Mouse (Mus musculus): ENCODE data around the gene Tshz3. TPM values are rescaled to one million over a fixed set of nuclear protein-coding genes. Genes with fewer than 3 reads are reported as not detected.
A peak's percentile ranks its signal among the peaks of the same experiment; 100 is the strongest.

Tshz3 gene
- polyA plus RNA-seq (2015; fragmentation: Nextera tagmentation; extraction: Ambion mirVana), result 11.5 and 12.1 TPM in 2 replicates

DNA sequence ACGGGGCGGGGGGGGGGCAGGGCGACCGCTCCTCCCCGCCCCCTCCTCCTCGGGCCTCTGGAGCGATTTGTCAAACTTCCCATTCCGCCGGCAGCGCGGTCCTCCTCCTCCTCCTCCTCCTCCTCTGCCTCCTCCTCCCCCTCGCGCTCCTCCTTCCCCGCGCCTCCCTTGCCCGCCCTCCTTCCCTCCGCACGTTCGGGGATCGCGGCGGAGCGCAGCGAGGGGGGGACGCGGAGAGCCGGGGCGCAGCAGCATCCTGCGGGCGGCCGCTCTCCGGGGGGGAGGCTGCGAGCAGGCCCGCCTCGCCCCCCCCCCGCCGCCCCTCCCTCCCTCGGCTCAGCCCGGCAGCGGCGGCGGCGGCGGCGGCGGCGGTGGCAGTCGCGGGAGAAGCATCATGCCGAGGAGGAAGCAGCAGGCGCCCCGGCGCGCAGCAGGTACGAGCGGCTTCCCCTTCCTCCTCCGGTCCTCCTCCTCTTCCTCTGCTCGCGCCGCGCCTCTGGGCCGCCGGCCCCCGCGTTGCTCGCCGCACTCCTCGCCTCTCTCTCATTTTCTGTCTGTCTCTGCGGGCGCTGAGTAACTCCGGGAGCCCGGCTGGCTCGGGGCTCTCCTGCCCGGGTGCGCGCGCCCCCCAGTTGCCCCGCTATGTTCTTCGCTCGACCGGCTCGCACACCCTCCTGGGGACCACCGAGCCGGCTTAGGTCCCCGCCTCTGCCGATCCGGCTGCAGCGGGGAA, at the start of gene Tshz3:
Gene Tshz3, plus strand, starts transcription at position 263 of the 733 bp plus-strand sequence.
- H3K4me1 ChIP-seq (replicated peaks; ENCODE audit: control insufficient read depth, insufficient read depth, low read length), result peaks cover 17% of the 10 kb centered on the region
- H3K9me3 ChIP-seq (ENCODE audit: control insufficient read depth, low read length), result no peaks in the 10 kb centered on the region
- H3K4me3 ChIP-seq (ENCODE audit: low read length), result peak within 1 kb of the TSS; percentile 83
- H3K27me3 ChIP-seq (ENCODE audit: control insufficient read depth, insufficient read depth, low read depth, low read length), result peaks cover 21% of the 10 kb centered on the region
- peak within 1 kb of the TSS; percentile 88 for H3K9ac ChIP-seq (ENCODE audit: low read length)
- ATAC-seq (ENCODE audit: low read depth), result peak; percentile 69
- peak within 1 kb of the TSS; percentile 80 for H3K4me2 ChIP-seq (ENCODE audit: low read depth, low read length)
- WGBS, result 1% methylated on average over 28 of the region's 88 CpGs
- peak within 1 kb of the TSS; percentile 92 for H3K27ac ChIP-seq (ENCODE audit: low read length)
- H3K36me3 ChIP-seq (ENCODE audit: control insufficient read depth, insufficient read depth, low read length), result no peaks in the 10 kb centered on the region

DNA sequence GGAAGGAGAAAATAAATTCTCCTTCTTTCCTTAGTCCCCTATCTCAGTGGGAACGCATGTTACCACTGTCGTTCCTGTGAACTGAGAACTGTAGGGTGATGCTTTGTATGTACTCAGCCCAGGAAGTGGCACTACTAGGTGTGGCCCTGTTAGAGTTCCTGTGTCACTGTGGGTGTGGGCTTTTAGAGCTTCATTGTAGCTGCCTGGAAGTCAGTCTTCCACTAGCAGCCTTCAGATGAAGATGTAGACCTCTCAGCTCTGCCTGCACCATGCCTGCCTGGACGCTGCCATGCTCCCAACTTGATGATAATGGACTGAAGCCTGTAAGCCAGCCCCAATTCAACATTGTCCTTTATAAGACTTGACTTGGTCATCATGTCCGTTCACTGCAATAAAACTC, 42.0 kb upstream of the Tshz3 start:
- Histone ChIP-seq H3K9me3 (ENCODE audit: control insufficient read depth, low read length) (no peaks in the 10 kb centered on the region), H3K9ac (ENCODE audit: low read length) (no peak overlapping the region), H3K27ac (ENCODE audit: low read length) (no peak overlapping the region), H3K36me3 (ENCODE audit: control insufficient read depth, insufficient read depth, low read length) (no peaks in the 10 kb centered on the region), H3K4me1 (replicated peaks; ENCODE audit: control insufficient read depth, insufficient read depth, low read length) (no peaks in the 10 kb centered on the region), H3K4me2 (ENCODE audit: low read depth, low read length) (no peak overlapping the region), H3K4me3 (ENCODE audit: low read length) (no peak overlapping the region), H3K27me3 (ENCODE audit: control insufficient read depth, insufficient read depth, low read depth, low read length) (no peaks in the 10 kb centered on the region)
- 85% methylated on average over 4 of the region's 4 CpGs for WGBS
- no peak for ATAC-seq (ENCODE audit: low read depth)

DNA sequence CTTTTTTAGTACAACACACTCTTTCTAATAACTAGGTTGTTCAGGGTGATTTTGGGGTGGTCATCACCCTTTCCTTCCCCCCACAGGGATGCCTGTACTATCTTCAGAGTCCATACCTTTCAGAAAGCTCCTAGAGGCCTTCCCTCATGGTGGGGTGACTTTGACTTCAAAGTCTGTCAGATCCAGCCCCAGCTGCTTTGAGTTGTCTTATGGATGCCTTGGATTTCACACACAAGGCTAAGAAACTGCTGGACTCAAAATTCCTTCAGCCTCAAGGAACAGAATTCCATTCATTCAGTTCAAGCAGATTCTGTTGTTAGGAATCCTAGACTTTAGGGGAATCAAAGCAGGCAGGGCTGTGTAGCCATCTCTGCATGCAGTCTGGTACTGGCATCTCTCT, 41.5 kb upstream of the Tshz3 start:
- no peaks in the 10 kb centered on the region for H3K36me3 ChIP-seq (ENCODE audit: control insufficient read depth, insufficient read depth, low read length)
- no peaks in the 10 kb centered on the region for H3K4me1 ChIP-seq (replicated peaks; ENCODE audit: control insufficient read depth, insufficient read depth, low read length)
- no peak overlapping the region for H3K4me2 ChIP-seq (ENCODE audit: low read depth, low read length)
- H3K27me3 ChIP-seq (ENCODE audit: control insufficient read depth, insufficient read depth, low read depth, low read length), result no peaks in the 10 kb centered on the region
- ATAC-seq (ENCODE audit: low read depth), result no peak
- no peak overlapping the region for H3K27ac ChIP-seq (ENCODE audit: low read length)
- no peak overlapping the region for H3K9ac ChIP-seq (ENCODE audit: low read length)
- H3K9me3 ChIP-seq (ENCODE audit: control insufficient read depth, low read length), result no peaks in the 10 kb centered on the region
- no peak overlapping the region for H3K4me3 ChIP-seq (ENCODE audit: low read length)

DNA sequence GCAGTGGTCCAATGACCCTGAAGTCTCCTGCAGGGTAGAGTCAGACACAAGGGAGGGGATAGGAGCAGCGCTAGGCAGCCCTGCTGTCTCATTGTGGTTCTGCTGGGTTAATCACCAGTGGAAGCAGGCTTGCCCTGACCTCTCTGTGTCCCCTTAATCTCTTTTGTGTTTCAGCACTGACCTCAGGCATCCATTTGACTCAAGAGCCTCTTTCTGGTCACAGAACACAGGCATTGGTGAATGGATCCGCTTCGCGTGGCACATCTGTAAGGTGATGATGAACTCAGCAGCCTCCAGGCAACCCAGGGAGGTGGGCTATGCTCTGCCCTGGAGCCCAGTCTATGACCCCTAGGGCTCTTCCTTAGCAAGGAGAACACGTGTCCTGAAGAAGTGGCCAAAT, 39.6 kb upstream of the Tshz3 start:
- WGBS, result 77% methylated on average over 5 of the region's 5 CpGs

DNA sequence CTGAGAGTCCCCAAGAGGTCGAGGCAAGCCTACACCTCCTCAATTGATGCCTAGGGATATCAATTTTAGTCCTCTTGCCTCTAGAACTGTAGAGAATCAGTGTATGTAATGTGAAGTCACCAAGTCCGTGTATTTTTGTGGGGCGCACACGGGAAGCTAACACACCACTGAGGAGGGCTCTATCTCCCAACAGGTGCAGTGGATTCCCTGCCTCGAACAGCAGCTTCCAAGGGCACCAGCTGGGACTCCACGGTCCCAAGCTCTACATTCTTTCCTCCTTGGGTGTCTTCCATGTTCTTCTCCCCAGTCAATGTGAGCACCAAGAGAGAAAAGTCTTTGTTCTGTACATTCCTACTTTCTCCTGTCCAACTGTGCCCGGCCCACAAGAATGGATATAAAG, 38.7 kb upstream of the Tshz3 start:
- H3K4me3 ChIP-seq (ENCODE audit: low read length), result no peak overlapping the region
- H3K9ac ChIP-seq (ENCODE audit: low read length), result no peak overlapping the region
- no peaks in the 10 kb centered on the region for H3K4me1 ChIP-seq (replicated peaks; ENCODE audit: control insufficient read depth, insufficient read depth, low read length)
- no peaks in the 10 kb centered on the region for H3K36me3 ChIP-seq (ENCODE audit: control insufficient read depth, insufficient read depth, low read length)
- 81% methylated on average over 7 of the region's 7 CpGs for WGBS
- no peak overlapping the region for H3K4me2 ChIP-seq (ENCODE audit: low read depth, low read length)
- no peak overlapping the region for H3K27ac ChIP-seq (ENCODE audit: low read length)
- no peaks in the 10 kb centered on the region for H3K9me3 ChIP-seq (ENCODE audit: control insufficient read depth, low read length)
- no peaks in the 10 kb centered on the region for H3K27me3 ChIP-seq (ENCODE audit: control insufficient read depth, insufficient read depth, low read depth, low read length)
- ATAC-seq (ENCODE audit: low read depth), result no peak

More for the DNA sequence above, 39.6 kb upstream of the Tshz3 start:
- Histone ChIP-seq H3K27me3 (ENCODE audit: control insufficient read depth, insufficient read depth, low read depth, low read length) (no peaks in the 10 kb centered on the region), H3K36me3 (ENCODE audit: control insufficient read depth, insufficient read depth, low read length) (no peaks in the 10 kb centered on the region), H3K9ac (ENCODE audit: low read length) (no peak overlapping the region), H3K4me3 (ENCODE audit: low read length) (no peak overlapping the region), H3K27ac (ENCODE audit: low read length) (no peak overlapping the region), H3K9me3 (ENCODE audit: control insufficient read depth, low read length) (no peaks in the 10 kb centered on the region), H3K4me1 (replicated peaks; ENCODE audit: control insufficient read depth, insufficient read depth, low read length) (no peaks in the 10 kb centered on the region), H3K4me2 (ENCODE audit: low read depth, low read length) (no peak overlapping the region)
- no peak for ATAC-seq (ENCODE audit: low read depth)

DNA sequence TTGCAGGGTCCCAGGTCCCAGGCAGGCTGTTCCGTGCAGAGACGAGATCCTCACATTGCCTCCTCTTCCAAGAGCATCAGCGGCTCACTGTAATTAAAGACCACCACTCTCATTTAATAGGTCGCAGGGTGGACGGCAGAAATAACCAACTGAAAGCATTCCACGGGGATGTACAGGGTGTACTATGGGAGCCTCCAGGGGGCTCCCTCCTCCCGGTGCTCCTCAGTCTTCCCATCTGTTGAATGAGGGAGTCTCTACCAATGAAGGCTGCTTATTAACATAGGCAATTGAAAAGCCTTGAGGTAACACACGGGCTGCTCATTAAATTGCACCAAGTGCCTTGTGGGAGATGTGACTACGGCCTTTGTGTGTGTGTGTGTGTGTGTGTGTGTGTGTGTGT, 37.3 kb upstream of the Tshz3 start:
- 67% methylated on average over 9 of the region's 9 CpGs for WGBS
- Histone ChIP-seq H3K4me1 (replicated peaks; ENCODE audit: control insufficient read depth, insufficient read depth, low read length) (no peaks in the 10 kb centered on the region), H3K27ac (ENCODE audit: low read length) (no peak overlapping the region), H3K9ac (ENCODE audit: low read length) (no peak overlapping the region), H3K4me2 (ENCODE audit: low read depth, low read length) (no peak overlapping the region), H3K27me3 (ENCODE audit: control insufficient read depth, insufficient read depth, low read depth, low read length) (no peaks in the 10 kb centered on the region), H3K4me3 (ENCODE audit: low read length) (no peak overlapping the region), H3K9me3 (ENCODE audit: control insufficient read depth, low read length) (no peaks in the 10 kb centered on the region), H3K36me3 (ENCODE audit: control insufficient read depth, insufficient read depth, low read length) (no peaks in the 10 kb centered on the region)
- ATAC-seq (ENCODE audit: low read depth), result no peak

DNA sequence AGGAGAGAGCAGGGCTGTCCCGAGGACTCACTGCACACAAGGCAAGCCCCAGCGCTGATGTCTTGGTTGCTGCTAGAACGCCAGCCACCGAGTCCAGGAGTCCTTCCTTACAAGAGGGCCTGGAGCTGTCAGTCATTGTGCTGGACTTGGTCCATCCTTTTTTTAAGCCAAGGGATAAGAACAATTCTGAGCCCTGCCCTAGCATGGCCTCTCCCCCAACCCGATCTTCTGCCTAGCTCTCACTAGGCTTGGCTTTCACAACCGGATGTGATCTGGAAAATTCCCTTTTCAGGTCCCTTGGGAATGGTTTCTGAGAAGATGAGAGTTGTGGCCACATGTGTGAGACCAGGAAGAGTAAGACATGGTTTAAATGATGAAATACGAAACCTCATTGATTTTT, 34.5 kb upstream of the Tshz3 start:
- no peak overlapping the region for H3K9ac ChIP-seq (ENCODE audit: low read length)
- no peak overlapping the region for H3K4me2 ChIP-seq (ENCODE audit: low read depth, low read length)
- no peak for ATAC-seq (ENCODE audit: low read depth)
- 78% methylated on average over 7 of the region's 7 CpGs for WGBS
- no peak overlapping the region for H3K27ac ChIP-seq (ENCODE audit: low read length)
- no peaks in the 10 kb centered on the region; the same call in 1 of the 2 replicates for H3K4me1 ChIP-seq (replicated peaks; ENCODE audit: control insufficient read depth, insufficient read depth, low read length)
- H3K27me3 ChIP-seq (ENCODE audit: control insufficient read depth, insufficient read depth, low read depth, low read length), result no peaks in the 10 kb centered on the region
- no peaks in the 10 kb centered on the region for H3K9me3 ChIP-seq (ENCODE audit: control insufficient read depth, low read length)
- no peak overlapping the region for H3K4me3 ChIP-seq (ENCODE audit: low read length)
- no peaks in the 10 kb centered on the region for H3K36me3 ChIP-seq (ENCODE audit: control insufficient read depth, insufficient read depth, low read length)

DNA sequence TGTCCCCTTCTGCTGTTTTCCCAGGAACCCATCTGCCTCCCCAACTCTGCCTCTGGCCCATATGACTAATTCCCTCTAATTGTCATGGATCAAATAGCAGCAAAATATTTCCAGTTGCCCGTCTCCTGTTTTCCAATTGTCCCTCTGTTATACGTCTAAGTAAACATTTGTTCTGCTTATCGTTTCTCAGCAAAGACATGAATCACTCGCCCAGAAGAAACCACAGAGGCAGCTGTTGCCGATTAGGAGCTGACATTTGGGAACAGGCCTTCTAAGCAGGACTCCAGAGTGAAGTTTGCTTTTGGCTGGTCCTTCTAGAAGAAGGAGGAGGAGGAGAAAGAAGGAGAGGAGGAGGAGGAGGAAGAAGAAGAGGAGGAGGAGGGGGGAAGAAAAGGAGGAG, 30.2 kb upstream of the Tshz3 start:
- Histone ChIP-seq H3K4me1 (replicated peaks; ENCODE audit: control insufficient read depth, insufficient read depth, low read length) (no peaks in the 10 kb centered on the region; the same call in 1 of the 2 replicates), H3K27me3 (ENCODE audit: control insufficient read depth, insufficient read depth, low read depth, low read length) (no peaks in the 10 kb centered on the region), H3K4me3 (ENCODE audit: low read length) (no peak overlapping the region), H3K9ac (ENCODE audit: low read length) (no peak overlapping the region), H3K27ac (ENCODE audit: low read length) (no peak overlapping the region), H3K36me3 (ENCODE audit: control insufficient read depth, insufficient read depth, low read length) (no peaks in the 10 kb centered on the region), H3K9me3 (ENCODE audit: control insufficient read depth, low read length) (no peaks in the 10 kb centered on the region), H3K4me2 (ENCODE audit: low read depth, low read length) (no peak overlapping the region)
- WGBS, result 8% methylated on average over 5 of the region's 5 CpGs
- ATAC-seq (ENCODE audit: low read depth), result no peak

DNA sequence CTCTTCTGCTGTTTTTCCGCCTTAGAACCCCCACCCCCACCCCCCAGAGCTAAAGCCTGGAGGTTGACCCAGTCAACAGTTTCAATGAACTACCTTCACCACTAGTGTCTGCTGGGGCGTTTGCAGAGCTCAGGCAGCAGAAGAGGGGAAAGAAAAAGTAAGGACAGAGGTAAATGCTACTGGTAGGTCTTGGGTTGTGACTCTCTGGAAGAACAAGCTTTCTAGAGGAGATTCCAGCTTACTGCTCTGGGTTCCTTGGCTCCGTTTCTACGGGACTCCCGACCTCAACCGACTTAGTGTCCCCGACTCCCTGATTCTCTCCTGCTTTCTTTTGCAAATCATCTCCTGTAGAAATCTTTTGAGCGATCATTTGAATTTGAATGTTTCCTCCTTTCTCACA, 19.9 kb upstream of the Tshz3 start:
- Histone ChIP-seq H3K27me3 (ENCODE audit: control insufficient read depth, insufficient read depth, low read depth, low read length) (peaks cover 14% of the 10 kb centered on the region), H3K9ac (ENCODE audit: low read length) (no peak overlapping the region), H3K4me1 (replicated peaks; ENCODE audit: control insufficient read depth, insufficient read depth, low read length) (peaks cover 6% of the 10 kb centered on the region), H3K4me2 (ENCODE audit: low read depth, low read length) (no peak overlapping the region), H3K9me3 (ENCODE audit: control insufficient read depth, low read length) (no peaks in the 10 kb centered on the region), H3K4me3 (ENCODE audit: low read length) (no peak overlapping the region), H3K27ac (ENCODE audit: low read length) (no peak overlapping the region), H3K36me3 (ENCODE audit: control insufficient read depth, insufficient read depth, low read length) (no peaks in the 10 kb centered on the region)
- 47% methylated on average over 8 of the region's 8 CpGs for WGBS
- ATAC-seq (ENCODE audit: low read depth), result no peak
